Mouse (Mus musculus) inflammation-experienced regulatory T-cells, adult 16 weeks (primary cell): ENCODE results near the gene Zswim2. TPM values are rescaled to one million over a fixed set of nuclear protein-coding genes. Genes with fewer than 3 reads are reported as not detected.

Source experiments
- polyA plus RNA-seq: library from polyadenylated mRNA; unstranded; fragments of 100-300 nt; shearing (Covaris generic); gene quantifications from one replicate; pipeline ENCODE4 v1.2.1, GENCODE M21; 2017

The Zswim2 gene
- not detected for polyA plus RNA-seq

DNA sequence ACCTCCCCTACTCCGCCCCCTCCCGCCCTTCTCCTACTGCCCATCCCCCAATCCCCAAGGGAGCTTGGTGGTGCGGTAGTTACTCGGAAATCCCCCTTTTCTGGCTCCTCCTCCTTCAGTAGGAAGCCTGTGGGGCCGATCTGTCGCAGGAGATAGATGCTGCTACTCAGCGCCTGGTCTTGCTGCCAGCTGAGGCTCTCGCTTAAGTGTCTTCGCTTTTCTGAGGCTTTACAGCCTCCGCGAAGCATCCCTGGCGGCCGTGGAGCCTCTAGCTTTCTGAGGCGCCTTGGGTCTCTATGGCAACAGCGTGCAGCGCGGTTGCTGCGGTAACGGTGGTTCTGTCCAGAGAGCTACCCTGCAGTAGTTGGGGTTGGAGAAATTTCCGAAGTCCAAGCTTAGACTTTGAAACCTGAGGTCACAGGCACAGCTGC, at the start of gene Zswim2:
Gene Zswim2, minus strand, starts transcription at position 298 of the 431 bp plus-strand sequence.

DNA sequence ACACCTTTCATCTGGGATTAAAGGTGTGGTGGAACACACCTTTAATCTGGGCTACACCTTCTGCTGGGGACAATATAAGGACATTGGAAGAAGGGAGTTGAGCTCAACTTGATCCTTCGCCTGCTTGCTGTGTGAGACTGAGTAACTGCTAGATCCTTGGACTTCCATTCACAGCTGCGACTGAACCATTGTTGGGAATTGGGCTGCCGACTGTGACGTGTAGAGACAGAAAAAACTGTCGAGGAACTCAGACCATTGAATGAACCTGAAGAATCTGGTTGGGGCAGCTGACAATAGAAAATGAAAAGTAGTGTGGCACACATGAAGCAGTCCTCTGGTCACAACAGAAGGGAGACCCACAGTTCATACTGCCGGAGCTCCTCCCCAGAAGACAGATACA, 49.2 kb upstream of the Zswim2 start, which contains the start of gene Gm13691:
Gene Gm13691, plus strand, starts transcription at position 301 of the 400 bp plus-strand sequence.

DNA sequence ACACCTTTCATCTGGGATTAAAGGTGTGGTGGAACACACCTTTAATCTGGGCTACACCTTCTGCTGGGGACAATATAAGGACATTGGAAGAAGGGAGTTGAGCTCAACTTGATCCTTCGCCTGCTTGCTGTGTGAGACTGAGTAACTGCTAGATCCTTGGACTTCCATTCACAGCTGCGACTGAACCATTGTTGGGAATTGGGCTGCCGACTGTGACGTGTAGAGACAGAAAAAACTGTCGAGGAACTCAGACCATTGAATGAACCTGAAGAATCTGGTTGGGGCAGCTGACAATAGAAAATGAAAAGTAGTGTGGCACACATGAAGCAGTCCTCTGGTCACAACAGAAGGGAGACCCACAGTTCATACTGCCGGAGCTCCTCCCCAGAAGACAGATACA, 43.4 kb upstream of the Zswim2 start, which contains the start of gene Gm13697:
Gene Gm13697, plus strand, starts transcription at position 301 of the 400 bp plus-strand sequence.

DNA sequence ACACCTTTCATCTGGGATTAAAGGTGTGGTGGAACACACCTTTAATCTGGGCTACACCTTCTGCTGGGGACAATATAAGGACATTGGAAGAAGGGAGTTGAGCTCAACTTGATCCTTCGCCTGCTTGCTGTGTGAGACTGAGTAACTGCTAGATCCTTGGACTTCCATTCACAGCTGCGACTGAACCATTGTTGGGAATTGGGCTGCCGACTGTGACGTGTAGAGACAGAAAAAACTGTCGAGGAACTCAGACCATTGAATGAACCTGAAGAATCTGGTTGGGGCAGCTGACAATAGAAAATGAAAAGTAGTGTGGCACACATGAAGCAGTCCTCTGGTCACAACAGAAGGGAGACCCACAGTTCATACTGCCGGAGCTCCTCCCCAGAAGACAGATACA, 37.6 kb upstream of the Zswim2 start, which contains the start of gene Gm13694:
Gene Gm13694, plus strand, starts transcription at position 301 of the 400 bp plus-strand sequence.

DNA sequence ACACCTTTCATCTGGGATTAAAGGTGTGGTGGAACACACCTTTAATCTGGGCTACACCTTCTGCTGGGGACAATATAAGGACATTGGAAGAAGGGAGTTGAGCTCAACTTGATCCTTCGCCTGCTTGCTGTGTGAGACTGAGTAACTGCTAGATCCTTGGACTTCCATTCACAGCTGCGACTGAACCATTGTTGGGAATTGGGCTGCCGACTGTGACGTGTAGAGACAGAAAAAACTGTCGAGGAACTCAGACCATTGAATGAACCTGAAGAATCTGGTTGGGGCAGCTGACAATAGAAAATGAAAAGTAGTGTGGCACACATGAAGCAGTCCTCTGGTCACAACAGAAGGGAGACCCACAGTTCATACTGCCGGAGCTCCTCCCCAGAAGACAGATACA, 31.8 kb upstream of the Zswim2 start, which contains the start of gene Gm13696:
Gene Gm13696, plus strand, starts transcription at position 301 of the 400 bp plus-strand sequence.

DNA sequence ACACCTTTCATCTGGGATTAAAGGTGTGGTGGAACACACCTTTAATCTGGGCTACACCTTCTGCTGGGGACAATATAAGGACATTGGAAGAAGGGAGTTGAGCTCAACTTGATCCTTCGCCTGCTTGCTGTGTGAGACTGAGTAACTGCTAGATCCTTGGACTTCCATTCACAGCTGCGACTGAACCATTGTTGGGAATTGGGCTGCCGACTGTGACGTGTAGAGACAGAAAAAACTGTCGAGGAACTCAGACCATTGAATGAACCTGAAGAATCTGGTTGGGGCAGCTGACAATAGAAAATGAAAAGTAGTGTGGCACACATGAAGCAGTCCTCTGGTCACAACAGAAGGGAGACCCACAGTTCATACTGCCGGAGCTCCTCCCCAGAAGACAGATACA, 26.0 kb upstream of the Zswim2 start, which contains the start of gene Gm13695:
Gene Gm13695, plus strand, starts transcription at position 301 of the 400 bp plus-strand sequence.

DNA sequence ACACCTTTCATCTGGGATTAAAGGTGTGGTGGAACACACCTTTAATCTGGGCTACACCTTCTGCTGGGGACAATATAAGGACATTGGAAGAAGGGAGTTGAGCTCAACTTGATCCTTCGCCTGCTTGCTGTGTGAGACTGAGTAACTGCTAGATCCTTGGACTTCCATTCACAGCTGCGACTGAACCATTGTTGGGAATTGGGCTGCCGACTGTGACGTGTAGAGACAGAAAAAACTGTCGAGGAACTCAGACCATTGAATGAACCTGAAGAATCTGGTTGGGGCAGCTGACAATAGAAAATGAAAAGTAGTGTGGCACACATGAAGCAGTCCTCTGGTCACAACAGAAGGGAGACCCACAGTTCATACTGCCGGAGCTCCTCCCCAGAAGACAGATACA, 20.2 kb upstream of the Zswim2 start, which contains the start of gene Gm13693:
Gene Gm13693, plus strand, starts transcription at position 301 of the 400 bp plus-strand sequence.

DNA sequence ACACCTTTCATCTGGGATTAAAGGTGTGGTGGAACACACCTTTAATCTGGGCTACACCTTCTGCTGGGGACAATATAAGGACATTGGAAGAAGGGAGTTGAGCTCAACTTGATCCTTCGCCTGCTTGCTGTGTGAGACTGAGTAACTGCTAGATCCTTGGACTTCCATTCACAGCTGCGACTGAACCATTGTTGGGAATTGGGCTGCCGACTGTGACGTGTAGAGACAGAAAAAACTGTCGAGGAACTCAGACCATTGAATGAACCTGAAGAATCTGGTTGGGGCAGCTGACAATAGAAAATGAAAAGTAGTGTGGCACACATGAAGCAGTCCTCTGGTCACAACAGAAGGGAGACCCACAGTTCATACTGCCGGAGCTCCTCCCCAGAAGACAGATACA, 14.4 kb upstream of the Zswim2 start, which contains the start of gene Gm13698:
Gene Gm13698, plus strand, starts transcription at position 301 of the 400 bp plus-strand sequence.

Other genes with a start within 250 kb of the Zswim2 start
- gene Itgav, start 216.8 kb downstream of the Zswim2 start, polyA plus RNA-seq, result 20.7 TPM
- 0.18 TPM for gene Fam171b, start 128.6 kb downstream of the Zswim2 start, polyA plus RNA-seq
- gene Gm13698, start 14.5 kb upstream of the Zswim2 start, polyA plus RNA-seq, result not detected
- gene Gm13693, start 20.3 kb upstream of the Zswim2 start, polyA plus RNA-seq, result not detected
- gene Gm13695, start 26.1 kb upstream of the Zswim2 start, polyA plus RNA-seq, result not detected
- not detected for gene Gm13696, start 31.9 kb upstream of the Zswim2 start, polyA plus RNA-seq
- gene Gm13694, start 37.7 kb upstream of the Zswim2 start, polyA plus RNA-seq, result not detected
- not detected for gene Gm13697, start 43.5 kb upstream of the Zswim2 start, polyA plus RNA-seq
- gene Gm13691, start 49.3 kb upstream of the Zswim2 start, polyA plus RNA-seq, result not detected